Mouse (Mus musculus) C2C12 (cell line): ENCODE data around the gene Chrm5.
"Not testable (repeated sequence)": the region's sequence is repeated elsewhere in the genome, so short reads cannot be mapped to it uniquely, and the experiment has no call there.

ENCODE experiments used
- CTCF ChIP-seq: IDR thresholded peaks from one replicate; pipeline ENCODE4 v1.5.1; 2011; ENCODE audit not compliant: control insufficient read depth, insufficient read depth, insufficient read length
- MAX ChIP-seq: IDR thresholded peaks from one replicate; pipeline ENCODE4 v1.6.1; 2011; ENCODE audit warnings: mild to moderate bottlenecking, control low read depth

DNA sequence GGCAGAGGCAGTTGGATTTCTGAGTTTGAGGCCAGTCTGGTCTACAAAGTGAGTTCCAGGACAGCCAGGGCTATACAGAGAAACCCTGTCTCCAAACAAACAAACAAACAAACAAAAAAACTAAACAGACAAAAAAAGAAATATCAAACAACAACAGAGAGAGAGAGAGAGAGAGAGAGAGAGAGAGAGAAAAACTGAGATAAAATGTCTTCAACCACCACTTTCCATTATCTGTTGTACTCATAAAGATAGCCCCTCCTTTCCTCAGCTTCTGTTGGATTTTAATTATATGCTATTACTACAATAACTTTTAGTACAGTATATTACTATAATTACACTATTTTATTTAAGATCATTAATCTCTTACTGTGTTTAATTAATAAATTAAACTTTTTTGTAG, 28.1 kb downstream of the Chrm5 start:
- TF ChIP-seq CTCF, MAX: not testable (repeated sequence)
